In the genomic region with DNA sequence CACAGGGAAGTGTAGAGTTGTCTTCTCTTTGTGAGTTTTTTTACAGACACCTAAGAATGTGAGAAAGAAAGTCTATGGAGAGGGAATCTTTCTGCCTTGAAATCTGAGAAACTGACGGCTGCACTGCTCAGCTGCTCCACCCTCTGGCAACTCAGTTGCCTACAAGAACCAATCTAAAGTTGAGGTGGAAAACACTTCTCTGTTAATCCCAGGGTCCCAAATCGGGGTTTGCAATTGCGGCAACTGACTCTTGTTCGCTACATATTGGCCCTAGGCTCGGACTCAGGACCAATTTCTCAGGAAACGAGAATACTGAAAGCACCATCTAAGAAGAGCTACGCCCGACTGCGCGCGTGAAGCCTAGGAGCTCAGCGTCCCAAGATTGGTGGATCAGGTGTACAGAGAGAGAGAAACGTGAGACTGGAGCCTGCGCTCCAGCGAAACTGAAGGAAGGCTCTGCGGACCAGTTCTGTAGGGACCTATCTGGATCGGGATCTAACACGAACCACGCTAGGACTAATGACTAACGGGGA, we compare ENCODE assay signal across 9 mouse cellular contexts. TPM values are rescaled to one million over a fixed set of nuclear protein-coding genes. Genes with fewer than 3 reads are reported as not detected.
DNase-seq lines count a peak whose midpoint lies in the region; ATAC-seq and TF ChIP-seq lines count a peak whose summit lies in the region.
"Had no signal": no experiment of that assay in that cellular context is flagged by ENCODE, and none has a peak within 500 bp of the region (broad histone marks: within the 10 kb centered on the region; RNA-seq: fewer than 3 reads in every experiment).

No protein-coding gene starts in this region.

- 0 out of 2 replicates have a peak, but pooled peaks cover 5% of the 10 kb centered on the region for H3K4me1 ChIP-seq in kidney, adult 2 months (ENCODE audit: control insufficient read depth, insufficient read depth, low read length)
- H3K4me1 ChIP-seq in limb, embryonic 15.5 days = peaks cover 8% of the 10 kb centered on the region
- no peaks in the 10 kb centered on the region for H3K4me1 ChIP-seq in midbrain, postnatal 0 days (ENCODE audit: insufficient read depth, low read length)

- H3K4me3 ChIP-seq in kidney, adult 2 months (ENCODE audit: insufficient read depth, low read depth, low read length) = peak overlapping the region; percentile 55
- peak overlapping the region; percentile 38 for H3K4me3 ChIP-seq in limb, embryonic 15.5 days
- peak overlapping the region; percentile 43 for H3K4me3 ChIP-seq in midbrain, postnatal 0 days (ENCODE audit: low read depth, low read length)
- H3K4me3 ChIP-seq: erythroblast, embryonic 14.5 days had no signal

- TF ChIP-seq POLR2A in kidney, adult 2 months (IDR thresholded peaks at IDR 0.05; ENCODE audit: low read depth, low read length) = no peak

- WGBS in kidney, adult 2 months = under 1% methylated on average over 20 of the region's 20 CpGs
- under 1% methylated on average over 20 of the region's 20 CpGs for WGBS in limb, embryonic 15.5 days
- WGBS in midbrain, postnatal 0 days = 1% methylated on average over 20 of the region's 20 CpGs

- peak; percentile 18 for DNase-seq in urinary bladder, postnatal 14 days (ENCODE audit: low spot score)
- DNase-seq in urinary bladder, postnatal 4 days (ENCODE audit: low spot score in 2 of 2) = no peak
- peak; percentile 45 to 65 for DNase-seq in cerebellum, postnatal 25 days
- DNase-seq in heart, adult 8-10 months (ENCODE audit: low spot score) = peak; percentile 6
- DNase-seq in kidney, adult 2 months = peak; percentile 39
- DNase-seq in midbrain, postnatal 0 days (ENCODE audit: low spot score) = peak; percentile 60
- DNase-seq in thymus, postnatal 4 days = peak; percentile 38

- H3K9ac ChIP-seq in limb, embryonic 15.5 days = peak overlapping the region; percentile 23; the same call in 1 of the 2 replicates
- no peak overlapping the region for H3K9ac ChIP-seq in midbrain, postnatal 0 days (replicated peaks; ENCODE audit: low read length, poor library complexity, severe bottlenecking)

- no peak overlapping the region for H3K27ac ChIP-seq in kidney, adult 2 months (ENCODE audit: insufficient read depth, low read depth, low read length)
- no peak overlapping the region for H3K27ac ChIP-seq in limb, embryonic 15.5 days
- no peak overlapping the region for H3K27ac ChIP-seq in midbrain, postnatal 0 days (ENCODE audit: low read depth, low read length)

- H3K36me3 ChIP-seq in kidney, adult 2 months (ENCODE audit: control insufficient read depth, insufficient read depth, low read length) = no peaks in the 10 kb centered on the region
- no peaks in the 10 kb centered on the region for H3K36me3 ChIP-seq in limb, embryonic 15.5 days
- H3K36me3 ChIP-seq in midbrain, postnatal 0 days (ENCODE audit: insufficient read depth, low read length) = no peaks in the 10 kb centered on the region

- H3K27me3 ChIP-seq in kidney, adult 2 months (replicated peaks; ENCODE audit: control insufficient read depth, insufficient read depth, low read length) = no peaks in the 10 kb centered on the region
- H3K27me3 ChIP-seq in limb, embryonic 15.5 days = peaks cover 28% of the 10 kb centered on the region
- no peaks in the 10 kb centered on the region; the same call in 1 of the 2 replicates for H3K27me3 ChIP-seq in midbrain, postnatal 0 days (ENCODE audit: insufficient read depth, low read length)

- TF ChIP-seq CTCF in kidney, adult 2 months (conservative IDR thresholded peaks at IDR 0.05; ENCODE audit: insufficient read depth, insufficient read length, low read depth, low read length) = peak; percentile 72
- TF ChIP-seq CTCF in midbrain, postnatal 0 days (IDR thresholded peaks at IDR 0.05) = peak; percentile 81

- ATAC-seq in limb, embryonic 15.5 days (ENCODE audit: insufficient number of reproducible peaks, low FRiP score, low TSS enrichment, low read depth) = no peak
- ATAC-seq in midbrain, postnatal 0 days (ENCODE audit: low FRiP score) = 0 out of 2 replicates have a peak, but pooled peaks have one; percentile 31

- H3K9me3 ChIP-seq in limb, embryonic 15.5 days = no peaks in the 10 kb centered on the region
- no peaks in the 10 kb centered on the region for H3K9me3 ChIP-seq in midbrain, postnatal 0 days (ENCODE audit: low read length)

- peak overlapping the region; percentile 75 for H3K4me2 ChIP-seq in limb, embryonic 15.5 days
- H3K4me2 ChIP-seq in midbrain, postnatal 0 days (ENCODE audit: low read depth, low read length, poor library complexity, severe bottlenecking) = peak overlapping the region; percentile 77

RNA-seq across cellular contexts. Expression of gene Calca, which starts 0.5 kb away (rescaled TPM):
- not detected for total RNA-seq in heart, adult 8-10 months (2022)
- polyA plus RNA-seq in kidney, adult 2 months (2012; rRNA removed) = 4.5 and 6.9 TPM in 2 replicates
- polyA plus RNA-seq in limb, embryonic 15.5 days (2015; fragmentation: Nextera tagmentation; extraction: Ambion mirVana) = 9.2 and 10.1 TPM in 2 replicates
- total RNA-seq in midbrain, postnatal 0 days (2014; rRNA removed) = 9.6 and 11.5 TPM in 2 replicates
- 7.2 and 12.0 TPM in 2 replicates for polyA plus RNA-seq in midbrain, postnatal 0 days (2015; fragmentation: Nextera tagmentation; extraction: Ambion mirVana)
- polyA plus RNA-seq: erythroblast, embryonic 14.5 days had no signal

Comparison
In these comparisons a context has a peak if more than half of its experiments do, and no peak if none do; other contexts are left out.
1. DNase-seq: peak in urinary bladder, postnatal 14 days (single experiment), cerebellum, postnatal 25 days (2 of 2), heart, adult 8-10 months (single experiment), kidney, adult 2 months (single experiment), midbrain, postnatal 0 days (single experiment) and thymus, postnatal 4 days (single experiment); none in urinary bladder, postnatal 4 days (0 of 2).
2. Peak in every context shown above with its lines, with median percentiles within 50 percentile points of each other: H3K4me3 ChIP-seq.